Mouse (Mus musculus) liver, embryonic 15.5 days (tissue): ENCODE measurements at regions not wholly inside any gene's neighbourhood (a gene's known extent, or its start where the extent isn't known, plus 50 kb on each side); places are given as distances from the start of the nearest gene placed in this dataset.
A peak's percentile ranks its signal among the peaks of the same experiment; 100 is the strongest.

Experiments
- ATAC-seq: fragments of 200-750 bp; cut with Nextera tagmentation; 2 replicates; pipeline ENCODE4 v1.8.0; 2017; ENCODE audit warnings: moderate number of reproducible peaks, mild to moderate bottlenecking, moderate library complexity; ENCODE audit not compliant: insufficient read depth
- H3K27ac ChIP-seq: fragments of 300-500 bp; sonication (generic); replicated peaks from 2 replicates; pipeline ENCODE4 v1.5.1; 2015; ENCODE audit warnings: mild to moderate bottlenecking, inconsistent platforms
- H3K27me3 ChIP-seq: fragments of 300-500 bp; sonication (generic); 2 replicates; pipeline ENCODE4 v1.6.1; 2015; ENCODE audit warnings: mild to moderate bottlenecking, inconsistent platforms
- H3K36me3 ChIP-seq: fragments of 300-500 bp; sonication (generic); replicated peaks from 2 replicates; pipeline ENCODE4 v1.6.1; 2015; ENCODE audit warnings: moderate library complexity, mild to moderate bottlenecking, inconsistent platforms
- H3K4me1 ChIP-seq: fragments of 300-500 bp; sonication (generic); replicated peaks from 2 replicates; pipeline ENCODE4 v1.6.1; 2015; ENCODE audit warnings: inconsistent platforms
- H3K4me2 ChIP-seq: fragments of 300-500 bp; sonication (generic); 2 replicates; pipeline ENCODE4 v1.6.1; 2015; ENCODE audit warnings: moderate library complexity, mild to moderate bottlenecking, inconsistent platforms
- H3K4me3 ChIP-seq: fragments of 300-500 bp; sonication (generic); replicated peaks from 2 replicates; pipeline ENCODE4 v1.5.1; 2015; ENCODE audit warnings: mild to moderate bottlenecking, inconsistent platforms
- H3K9ac ChIP-seq: fragments of 300-500 bp; sonication (generic); 2 replicates; pipeline ENCODE4 v1.6.1; 2015; ENCODE audit warnings: moderate library complexity, mild to moderate bottlenecking, inconsistent platforms
- H3K9me3 ChIP-seq: fragments of 300-500 bp; sonication (generic); replicated peaks from 2 replicates; pipeline ENCODE4 v1.6.1; 2016; ENCODE audit warnings: inconsistent platforms
- WGBS: fragments of 180-500 bp; shearing (Covaris S2); methylation state at CpG from one replicate; pipeline ENCODE4 v1.1.7; 2015; ENCODE audit warnings: mixed read lengths; ENCODE audit not compliant: insufficient replicate concordance; 5-methylcytosine and 5-hydroxymethylcytosine counted together

DNA sequence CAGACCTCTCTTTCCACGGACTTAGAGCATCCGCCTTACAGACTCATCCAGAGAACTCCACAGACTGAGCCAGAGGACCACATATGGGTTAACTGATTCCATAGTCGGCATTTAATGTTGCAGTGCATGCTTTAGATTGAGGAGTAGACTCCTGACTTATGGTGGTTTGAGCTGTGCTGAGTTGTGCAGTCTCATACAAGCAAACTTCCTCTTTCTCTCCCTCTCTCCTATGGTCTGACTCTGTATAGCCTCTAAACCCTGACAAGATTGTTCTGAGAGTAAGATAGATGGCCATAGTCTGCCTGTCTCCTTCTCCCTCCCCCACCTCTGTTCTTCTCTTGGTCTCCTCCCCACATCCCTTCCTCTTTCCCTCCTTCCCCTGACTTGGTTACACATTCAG, 616.0 kb downstream of the Ryr2 start:
- Histone ChIP-seq H3K27me3 (no peaks in the 10 kb centered on the region), H3K4me1 (no peaks in the 10 kb centered on the region), H3K4me2 (no peak overlapping the region), H3K36me3 (no peaks in the 10 kb centered on the region), H3K9ac (no peak overlapping the region), H3K9me3 (no peaks in the 10 kb centered on the region), H3K27ac (no peak overlapping the region), H3K4me3 (no peak overlapping the region)
- ATAC-seq = no peak
- WGBS = 42% methylated on average over 3 of the region's 3 CpGs

DNA sequence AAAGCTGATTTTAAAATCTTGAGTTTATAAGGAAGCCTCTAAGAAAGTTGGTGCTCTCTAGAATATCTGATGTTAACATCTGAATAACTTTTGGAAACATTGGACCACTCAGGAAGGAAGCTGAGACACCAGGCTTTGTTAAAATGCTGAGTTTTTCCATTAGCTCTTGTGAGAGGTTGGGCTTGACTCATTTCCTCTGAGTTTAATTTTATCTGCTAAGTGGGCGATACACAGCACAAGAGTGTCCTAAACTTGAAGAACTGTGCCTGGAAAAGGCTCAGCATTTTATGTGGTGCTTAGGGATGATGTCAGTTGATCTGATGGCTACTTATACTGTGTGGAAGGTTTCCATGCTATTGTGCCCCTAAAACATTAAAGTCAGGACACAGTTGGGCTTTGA, 623.6 kb downstream of the Ryr2 start:
- 13% methylated on average over 1 of the region's 1 CpGs for WGBS
- no peaks in the 10 kb centered on the region for H3K4me1 ChIP-seq
- no peak overlapping the region for H3K4me2 ChIP-seq
- H3K9ac ChIP-seq = no peak overlapping the region
- no peak overlapping the region for H3K27ac ChIP-seq
- H3K27me3 ChIP-seq = no peaks in the 10 kb centered on the region
- H3K4me3 ChIP-seq = no peak overlapping the region
- no peaks in the 10 kb centered on the region for H3K36me3 ChIP-seq
- no peaks in the 10 kb centered on the region for H3K9me3 ChIP-seq
- ATAC-seq = no peak

DNA sequence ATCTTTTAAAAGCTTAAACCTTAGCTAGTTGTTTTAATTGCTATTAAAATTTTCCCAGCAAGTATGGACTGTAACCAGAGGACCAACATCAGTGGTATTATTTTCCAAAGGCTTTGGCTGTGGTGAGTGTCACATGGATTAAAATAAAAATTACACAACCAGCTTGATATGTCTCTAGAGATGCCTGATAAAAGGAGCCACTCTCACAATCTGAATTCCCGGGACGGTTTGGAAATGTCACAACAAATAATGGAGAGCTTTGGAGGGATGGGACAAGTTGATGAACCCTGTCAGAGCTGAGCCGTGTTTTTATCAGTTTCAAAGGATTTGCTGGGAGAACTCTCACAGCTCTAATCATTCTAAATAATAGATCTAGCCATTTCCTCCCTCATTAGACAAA, 624.0 kb downstream of the Ryr2 start:
- H3K9me3 ChIP-seq = no peaks in the 10 kb centered on the region
- H3K9ac ChIP-seq = no peak overlapping the region
- H3K27ac ChIP-seq = no peak overlapping the region
- no peaks in the 10 kb centered on the region for H3K4me1 ChIP-seq
- H3K27me3 ChIP-seq = no peaks in the 10 kb centered on the region
- H3K36me3 ChIP-seq = no peaks in the 10 kb centered on the region
- no peak for ATAC-seq
- no peak overlapping the region for H3K4me3 ChIP-seq
- no peak overlapping the region for H3K4me2 ChIP-seq
- WGBS = 32% methylated on average over 3 of the region's 3 CpGs

DNA sequence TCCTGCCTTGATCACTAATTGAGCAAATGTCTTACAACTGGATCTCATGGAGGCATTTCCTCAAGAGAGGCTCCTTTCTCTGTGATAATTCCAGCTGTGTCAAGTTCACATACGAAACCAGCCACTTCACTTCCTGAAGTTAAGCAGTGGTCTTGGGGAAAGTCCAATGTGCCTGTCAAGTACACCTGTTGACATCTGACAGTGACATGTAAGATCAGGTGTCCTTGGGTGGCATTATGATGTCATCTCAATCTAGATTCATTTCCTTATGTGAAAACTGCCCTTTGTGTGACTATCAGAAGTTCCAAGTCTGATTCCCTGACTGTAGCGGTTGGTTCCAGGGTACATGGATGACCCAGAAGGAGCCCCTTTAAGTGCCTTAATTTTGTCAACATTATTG, 646.5 kb downstream of the Ryr2 start:
- no peak overlapping the region for H3K27ac ChIP-seq
- no peaks in the 10 kb centered on the region for H3K27me3 ChIP-seq
- no peaks in the 10 kb centered on the region for H3K9me3 ChIP-seq
- 57% methylated on average over 2 of the region's 2 CpGs for WGBS
- H3K4me1 ChIP-seq = no peaks in the 10 kb centered on the region
- H3K4me3 ChIP-seq = no peak overlapping the region
- H3K4me2 ChIP-seq = no peak overlapping the region
- H3K9ac ChIP-seq = no peak overlapping the region
- no peaks in the 10 kb centered on the region for H3K36me3 ChIP-seq
- no peak for ATAC-seq

DNA sequence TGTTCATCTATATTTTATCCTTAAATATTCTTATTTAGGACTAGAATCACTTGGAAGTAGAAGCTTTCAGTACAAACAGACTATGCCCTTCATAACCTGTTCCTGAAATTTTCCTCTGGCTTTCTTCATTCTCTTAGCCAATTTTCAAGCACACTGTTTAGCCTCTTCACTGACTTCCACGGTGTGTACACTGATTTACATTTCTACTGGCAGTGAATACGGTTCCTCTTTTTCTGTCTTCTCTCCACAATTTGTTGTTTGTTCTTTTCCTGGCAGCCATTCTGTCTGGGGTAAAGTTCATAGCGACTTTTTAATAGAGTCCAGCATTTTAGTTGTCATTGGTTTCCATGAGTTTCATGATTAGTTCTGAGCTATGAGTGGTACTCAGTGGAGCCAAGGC, 651.6 kb downstream of the Ryr2 start:
- H3K9ac ChIP-seq = no peak overlapping the region
- no peaks in the 10 kb centered on the region for H3K9me3 ChIP-seq
- WGBS = 42% methylated on average over 3 of the region's 3 CpGs
- no peak overlapping the region for H3K4me3 ChIP-seq
- H3K36me3 ChIP-seq = no peaks in the 10 kb centered on the region
- no peaks in the 10 kb centered on the region for H3K27me3 ChIP-seq
- no peak for ATAC-seq
- no peaks in the 10 kb centered on the region for H3K4me1 ChIP-seq
- no peak overlapping the region for H3K27ac ChIP-seq
- H3K4me2 ChIP-seq = no peak overlapping the region

DNA sequence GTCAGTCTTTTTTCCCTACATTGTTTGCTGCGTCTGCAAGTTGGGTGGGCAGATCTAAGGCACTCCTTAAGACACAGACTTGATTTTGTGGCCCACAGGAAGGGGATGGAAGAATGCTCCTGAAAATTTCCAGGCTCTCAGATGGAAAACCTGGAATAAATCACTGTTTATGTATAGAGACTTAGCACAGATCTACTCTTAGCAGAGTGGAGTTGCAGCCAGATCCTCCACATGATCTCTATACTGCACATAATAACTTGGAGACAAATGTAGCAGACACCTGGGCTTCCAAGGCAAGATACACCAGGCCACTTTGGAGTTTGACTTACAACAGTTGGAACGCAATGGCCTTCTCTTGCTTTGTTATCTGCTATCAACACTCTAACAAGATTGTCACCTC, 654.3 kb downstream of the Ryr2 start:
- no peaks in the 10 kb centered on the region for H3K27me3 ChIP-seq
- no peak for ATAC-seq
- H3K9me3 ChIP-seq = no peaks in the 10 kb centered on the region
- H3K36me3 ChIP-seq = no peaks in the 10 kb centered on the region
- no peak overlapping the region for H3K4me2 ChIP-seq
- H3K9ac ChIP-seq = no peak overlapping the region
- no peak overlapping the region for H3K27ac ChIP-seq
- H3K4me3 ChIP-seq = no peak overlapping the region
- WGBS = 56% methylated on average over 2 of the region's 2 CpGs
- H3K4me1 ChIP-seq = no peaks in the 10 kb centered on the region

DNA sequence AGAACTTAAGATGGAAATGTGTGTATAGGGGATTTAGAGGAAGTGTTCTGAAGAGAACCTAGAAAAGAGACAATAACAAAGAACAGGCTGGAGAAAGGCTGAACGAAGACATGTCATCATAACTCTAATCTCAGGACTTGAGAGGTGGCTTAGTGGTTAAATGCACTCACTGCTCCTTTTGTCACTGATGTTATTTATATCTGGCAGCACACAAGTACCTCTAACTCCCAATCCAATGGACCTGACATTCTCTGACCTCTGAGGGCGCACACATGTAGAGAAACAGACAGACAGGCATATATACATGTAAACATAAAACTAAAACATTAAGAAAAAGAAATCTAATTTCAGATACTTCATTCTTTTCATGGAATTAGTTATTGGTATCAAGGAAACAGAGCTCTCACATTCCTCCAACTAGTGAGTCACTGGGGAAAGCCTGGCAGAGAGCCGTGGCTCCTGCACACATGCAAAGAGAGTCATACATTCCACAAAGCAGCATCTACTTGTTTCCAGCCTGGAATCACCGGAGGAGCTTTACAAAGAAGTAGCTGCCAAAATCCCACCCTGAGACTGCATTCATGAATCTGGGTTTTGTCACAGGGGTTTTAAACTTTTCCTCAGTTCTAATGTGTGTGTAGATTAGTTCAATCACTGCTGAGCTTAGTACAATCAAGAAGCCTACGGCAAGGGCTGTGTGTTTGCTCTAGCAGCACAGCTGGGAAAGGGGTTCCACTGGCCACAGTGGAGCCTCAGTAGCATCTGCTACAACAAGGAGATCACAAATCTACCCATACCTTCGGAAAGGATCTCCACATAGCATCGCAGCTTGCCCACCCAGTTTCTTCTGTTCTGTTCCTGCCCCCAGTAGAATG, 674.0 kb downstream of the Ryr2 start:
- ATAC-seq = no peak
- H3K9ac ChIP-seq = no peak overlapping the region
- H3K27ac ChIP-seq = no peak overlapping the region
- H3K4me1 ChIP-seq = no peaks in the 10 kb centered on the region
- no peak overlapping the region for H3K4me2 ChIP-seq
- H3K36me3 ChIP-seq = no peaks in the 10 kb centered on the region
- 54% methylated on average over 7 of the region's 7 CpGs for WGBS
- no peaks in the 10 kb centered on the region for H3K27me3 ChIP-seq
- H3K4me3 ChIP-seq = no peak overlapping the region
- no peaks in the 10 kb centered on the region for H3K9me3 ChIP-seq

DNA sequence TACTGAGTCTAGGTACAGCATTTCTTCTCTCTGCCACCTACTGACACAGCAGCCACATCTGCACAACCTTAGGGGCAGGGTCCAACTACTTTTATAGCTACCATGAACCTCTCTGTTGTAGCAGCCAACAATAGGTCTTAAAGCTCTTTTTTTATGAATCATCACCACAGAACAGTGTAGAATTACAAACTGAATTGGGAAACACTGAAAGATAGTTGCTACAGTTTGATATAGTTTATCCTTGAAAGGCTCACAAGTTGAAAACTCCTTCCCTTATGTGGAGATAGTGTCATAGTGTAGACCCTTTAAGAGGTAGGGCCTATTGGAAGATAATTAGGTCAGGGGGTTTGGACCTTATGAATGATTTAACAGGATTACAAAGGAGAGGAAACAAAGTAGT, 679.9 kb downstream of the Ryr2 start:
- H3K36me3 ChIP-seq = no peaks in the 10 kb centered on the region
- no peak overlapping the region for H3K9ac ChIP-seq
- no peak overlapping the region for H3K27ac ChIP-seq
- no peak for ATAC-seq
- H3K9me3 ChIP-seq = no peaks in the 10 kb centered on the region
- no peaks in the 10 kb centered on the region for H3K4me1 ChIP-seq
- H3K27me3 ChIP-seq = no peaks in the 10 kb centered on the region
- no peak overlapping the region for H3K4me3 ChIP-seq
- H3K4me2 ChIP-seq = no peak overlapping the region

DNA sequence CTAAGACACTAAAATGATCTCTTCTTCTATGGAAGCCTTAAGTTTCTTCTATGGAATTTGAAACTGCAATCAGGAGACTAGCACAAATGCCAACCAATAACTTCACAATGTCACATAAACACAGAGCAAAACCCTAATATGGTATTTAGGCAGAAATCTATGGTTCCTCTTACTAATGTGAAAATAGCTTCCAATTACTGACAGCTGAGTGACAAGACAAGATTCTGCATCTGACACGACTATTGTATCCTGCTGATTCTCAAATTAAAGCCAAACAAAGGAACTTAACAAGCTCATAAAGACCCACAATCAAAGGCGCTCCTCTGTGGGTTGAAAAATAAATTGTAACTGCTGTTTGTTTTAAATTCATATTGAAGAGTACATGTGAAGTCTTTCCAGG, 714.7 kb downstream of the Ryr2 start:
- Histone ChIP-seq H3K9me3 (no peaks in the 10 kb centered on the region), H3K4me2 (no peak overlapping the region), H3K36me3 (no peaks in the 10 kb centered on the region), H3K4me3 (no peak overlapping the region), H3K27ac (no peak overlapping the region), H3K9ac (no peak overlapping the region), H3K4me1 (no peaks in the 10 kb centered on the region), H3K27me3 (no peaks in the 10 kb centered on the region)
- 48% methylated on average over 2 of the region's 2 CpGs for WGBS
- ATAC-seq = no peak

DNA sequence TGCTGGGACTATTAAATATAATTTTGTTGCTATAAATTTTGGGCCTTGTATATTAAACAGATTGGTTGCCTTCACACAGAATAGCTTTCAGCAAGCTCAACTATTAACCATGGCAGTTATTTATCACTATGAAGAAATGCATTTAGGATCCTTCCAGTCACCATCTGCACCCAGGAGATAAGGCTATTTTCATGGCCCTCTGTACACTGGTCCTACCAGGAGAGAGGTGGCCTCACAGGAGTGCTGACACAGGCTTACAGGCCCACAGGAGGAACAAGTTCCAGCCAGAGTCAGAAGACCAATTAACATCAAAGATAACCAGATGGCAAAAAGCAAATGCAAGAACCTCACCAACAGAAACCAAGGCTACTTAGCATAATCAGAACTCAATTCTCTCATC, 731.3 kb downstream of the Ryr2 start:
- H3K27ac ChIP-seq = no peak overlapping the region
- peak; percentile 81 for ATAC-seq
- H3K9me3 ChIP-seq = no peaks in the 10 kb centered on the region
- no peaks in the 10 kb centered on the region for H3K36me3 ChIP-seq
- no peaks in the 10 kb centered on the region for H3K4me1 ChIP-seq
- no peaks in the 10 kb centered on the region for H3K27me3 ChIP-seq
- H3K4me3 ChIP-seq = no peak overlapping the region
- no peak overlapping the region for H3K9ac ChIP-seq
- H3K4me2 ChIP-seq = no peak overlapping the region

DNA sequence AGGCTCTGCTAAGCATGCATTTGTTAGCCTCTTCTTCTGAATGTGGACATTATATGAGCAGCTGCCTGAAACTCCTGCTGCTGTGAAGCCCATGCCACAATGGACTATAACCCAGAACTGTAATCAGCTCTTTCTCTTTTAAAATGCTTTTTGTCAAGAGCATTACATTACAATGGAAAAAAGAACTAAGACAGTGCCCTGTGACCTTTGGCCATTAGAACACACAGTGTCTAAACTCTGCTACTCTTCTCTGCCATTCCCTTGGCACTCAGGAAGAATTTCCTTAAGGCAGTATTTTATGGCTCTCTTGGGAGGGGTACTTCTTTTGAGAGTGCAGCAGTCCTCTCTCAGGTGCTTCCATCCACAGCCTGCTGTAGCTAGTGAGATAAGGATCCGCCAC, 737.3 kb downstream of the Ryr2 start:
- Histone ChIP-seq H3K27me3 (no peaks in the 10 kb centered on the region), H3K9me3 (no peaks in the 10 kb centered on the region), H3K27ac (no peak overlapping the region), H3K4me3 (no peak overlapping the region), H3K4me2 (no peak overlapping the region), H3K4me1 (no peaks in the 10 kb centered on the region), H3K36me3 (no peaks in the 10 kb centered on the region), H3K9ac (no peak overlapping the region)
- WGBS = 43% methylated on average over 1 of the region's 1 CpGs
- no peak for ATAC-seq

DNA sequence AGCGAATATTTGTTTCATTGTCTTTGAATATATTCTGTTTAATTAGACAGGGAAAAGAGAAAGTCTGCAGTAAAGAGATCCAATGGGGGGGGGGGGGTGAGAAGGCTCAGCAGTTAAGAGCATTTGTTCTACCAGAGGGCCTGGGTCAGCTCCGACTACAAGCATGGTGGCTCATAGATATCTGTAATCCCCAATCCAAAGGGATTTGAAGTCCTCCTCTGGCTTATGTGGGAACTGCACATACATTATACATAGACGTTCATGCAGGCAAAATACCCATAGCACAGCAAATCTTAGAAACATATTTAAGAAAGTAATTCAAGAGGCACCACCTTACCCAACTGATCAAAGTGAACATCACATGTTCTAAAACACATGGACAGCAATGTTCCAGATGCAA, 743.9 kb downstream of the Ryr2 start:
- H3K9me3 ChIP-seq = no peaks in the 10 kb centered on the region
- no peak for ATAC-seq
- H3K4me1 ChIP-seq = no peaks in the 10 kb centered on the region
- no peak overlapping the region for H3K9ac ChIP-seq
- no peaks in the 10 kb centered on the region for H3K36me3 ChIP-seq
- no peaks in the 10 kb centered on the region for H3K27me3 ChIP-seq
- 46% methylated on average over 3 of the region's 3 CpGs for WGBS
- H3K27ac ChIP-seq = no peak overlapping the region
- no peak overlapping the region for H3K4me3 ChIP-seq
- no peak overlapping the region for H3K4me2 ChIP-seq
